Mouse (Mus musculus) G1E (cell line): ENCODE measurements around the gene Ptprm.

Source experiments
- CTCF ChIP-seq: IDR thresholded peaks from 2 replicates; pipeline ENCODE4 v1.5.1; 2012; ENCODE audit warnings: low read depth, low read length, inconsistent platforms, mixed read lengths
- GATA1 ChIP-seq: IDR thresholded peaks from 2 replicates; pipeline ENCODE4 v1.6.1; 2012; ENCODE audit warnings: borderline replicate concordance, low read length, inconsistent platforms, mixed read lengths
- GATA2 ChIP-seq: IDR thresholded peaks from 2 replicates; pipeline ENCODE4 v1.6.1; 2012; ENCODE audit warnings: low read depth, low read length, inconsistent platforms, borderline replicate concordance
- POLR2AphosphoS5 ChIP-seq: IDR thresholded peaks from 2 replicates; pipeline ENCODE4 v1.6.1; 2012; ENCODE audit warnings: low read depth, low read length, inconsistent platforms; ENCODE audit not compliant: insufficient replicate concordance
- TAL1 ChIP-seq: conservative IDR thresholded peaks from 2 replicates; pipeline ENCODE4 v1.6.1; 2012; ENCODE audit warnings: low read depth, low read length, inconsistent platforms, mixed read lengths

DNA sequence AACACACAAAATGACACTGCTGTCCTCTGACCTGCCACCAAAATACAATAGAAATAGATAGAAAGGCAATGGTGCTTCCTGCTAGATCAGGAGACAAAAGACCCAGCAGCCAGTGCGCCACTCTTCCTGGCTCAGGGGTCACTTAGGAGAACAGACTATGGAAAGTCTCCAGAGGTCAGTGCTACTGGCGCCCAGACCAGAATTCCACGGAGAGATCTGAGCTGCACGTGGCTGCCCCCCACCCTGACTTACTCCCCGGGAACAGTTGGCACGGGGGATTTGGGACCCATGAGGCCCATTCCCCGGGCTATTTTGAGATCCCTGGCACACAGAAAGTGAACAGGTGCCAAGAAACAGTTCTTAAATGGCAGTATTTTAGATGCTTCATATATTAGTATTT lies 183.6 kb downstream of the Ptprm start:
- TF ChIP-seq CTCF (no peak), POLR2AphosphoS5 (no peak), GATA1 (no peak), GATA2 (no peak), TAL1 (no peak)
